Mouse (Mus musculus): ENCODE measurements at regions not wholly inside any gene's neighbourhood (a gene's known extent, or its start where the extent isn't known, plus 50 kb on each side); places are given as distances from the start of the nearest gene placed in this dataset.
A peak's percentile ranks its signal among the peaks of the same experiment; 100 is the strongest.

DNA sequence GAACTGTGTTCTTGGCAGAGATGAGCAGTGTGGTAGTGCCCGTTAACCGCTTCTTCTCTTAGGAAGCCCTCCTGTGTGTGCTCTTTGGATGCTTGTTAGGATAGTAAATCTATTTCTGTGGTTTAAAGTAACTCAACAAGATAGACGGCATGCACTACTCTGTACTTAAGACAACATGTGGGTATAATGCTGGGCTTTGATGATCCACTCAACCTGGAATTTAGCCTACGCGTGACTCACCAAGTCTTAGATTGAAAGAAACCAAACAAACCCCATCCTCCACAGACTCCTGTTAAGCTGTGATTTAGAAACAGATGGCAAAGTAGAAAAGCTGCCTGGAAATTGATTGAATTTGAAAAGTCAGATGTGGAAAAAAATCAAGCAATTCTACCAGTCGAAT is 673.5 kb downstream of the Olfm4 start:
- peak in 1 of 2 experiments; percentile 1 for DNase-seq

DNA sequence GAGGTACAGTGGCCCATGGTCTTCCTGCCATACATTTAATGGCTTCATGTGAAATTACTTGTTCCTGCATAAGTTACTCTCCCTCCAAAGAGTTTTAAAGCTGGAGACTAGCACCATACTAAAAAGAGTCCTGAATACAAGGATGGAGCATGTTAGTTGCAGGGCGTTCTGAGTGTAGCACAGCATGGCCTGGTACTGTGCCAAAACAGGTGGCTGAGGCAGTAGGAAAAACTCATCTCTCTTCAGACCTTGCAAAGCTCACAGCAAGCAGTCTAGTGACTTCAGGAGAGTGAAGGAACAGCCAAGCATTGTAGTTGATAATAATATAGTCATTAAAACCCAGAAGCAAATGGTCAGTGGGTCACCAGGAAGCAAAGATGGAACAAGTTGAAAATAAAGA is 699.0 kb downstream of the Olfm4 start:
- peak; percentile 53 to 67 for DNase-seq

DNA sequence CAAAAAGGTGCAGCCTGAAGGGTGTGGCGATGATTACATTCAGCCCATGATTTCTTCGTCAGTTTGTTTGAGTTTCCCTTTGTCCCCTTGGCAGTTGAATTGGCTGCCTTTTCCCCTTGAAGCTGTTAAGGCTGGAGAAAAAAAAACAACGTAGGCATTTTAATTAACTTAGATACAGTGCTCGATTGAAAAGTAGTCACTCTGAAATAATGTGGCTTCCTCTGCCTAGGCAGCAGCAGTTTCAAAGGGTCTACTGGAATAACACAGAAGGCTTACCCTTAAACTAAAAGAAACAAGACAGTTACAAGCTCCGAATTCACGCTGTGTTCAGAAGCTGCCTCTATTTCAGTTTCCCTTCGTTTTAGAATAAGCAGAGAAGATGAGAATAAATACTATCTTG is 699.4 kb downstream of the Olfm4 start:
- no peak for DNase-seq

DNA sequence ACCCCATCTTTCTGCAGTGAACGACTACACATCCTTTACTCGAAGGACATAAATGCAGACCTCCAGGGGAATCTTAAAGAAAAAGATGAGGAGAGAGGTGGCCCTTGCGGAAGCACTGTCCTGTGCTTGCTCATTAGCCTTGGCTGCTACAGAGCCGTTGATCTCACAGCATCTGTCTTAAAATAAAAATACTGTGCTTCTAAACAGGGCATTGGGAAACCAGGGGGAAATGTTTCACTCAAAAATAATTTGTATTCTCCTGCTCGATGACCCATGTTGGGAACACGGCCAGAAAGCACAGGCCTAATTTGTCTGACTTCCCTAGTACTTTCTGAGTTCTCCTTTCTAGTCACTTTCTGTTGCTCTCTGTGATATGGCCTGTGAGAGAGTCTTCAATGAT is 699.8 kb downstream of the Olfm4 start:
- peak; percentile 10 to 17 for DNase-seq

DNA sequence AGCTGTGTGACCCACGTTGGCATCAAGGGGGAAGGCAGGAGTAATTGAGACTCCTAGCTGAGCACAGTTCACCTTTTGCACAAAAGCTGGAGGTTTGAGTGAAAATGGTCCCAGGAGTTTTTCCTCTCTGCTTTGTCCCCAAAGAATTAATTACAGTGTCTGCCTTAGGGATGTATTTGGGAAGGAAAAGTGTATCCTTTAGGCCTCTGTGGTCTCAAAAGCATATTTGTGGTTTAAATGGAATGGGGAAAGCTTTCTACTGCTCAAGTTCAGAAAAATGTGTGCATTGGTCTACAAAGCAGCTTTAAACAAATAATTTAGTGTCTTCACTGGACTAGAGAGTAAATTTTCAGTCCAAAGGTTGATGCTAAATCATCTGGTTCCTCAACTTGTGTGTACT is 706.6 kb downstream of the Olfm4 start:
- no peak for DNase-seq

DNA sequence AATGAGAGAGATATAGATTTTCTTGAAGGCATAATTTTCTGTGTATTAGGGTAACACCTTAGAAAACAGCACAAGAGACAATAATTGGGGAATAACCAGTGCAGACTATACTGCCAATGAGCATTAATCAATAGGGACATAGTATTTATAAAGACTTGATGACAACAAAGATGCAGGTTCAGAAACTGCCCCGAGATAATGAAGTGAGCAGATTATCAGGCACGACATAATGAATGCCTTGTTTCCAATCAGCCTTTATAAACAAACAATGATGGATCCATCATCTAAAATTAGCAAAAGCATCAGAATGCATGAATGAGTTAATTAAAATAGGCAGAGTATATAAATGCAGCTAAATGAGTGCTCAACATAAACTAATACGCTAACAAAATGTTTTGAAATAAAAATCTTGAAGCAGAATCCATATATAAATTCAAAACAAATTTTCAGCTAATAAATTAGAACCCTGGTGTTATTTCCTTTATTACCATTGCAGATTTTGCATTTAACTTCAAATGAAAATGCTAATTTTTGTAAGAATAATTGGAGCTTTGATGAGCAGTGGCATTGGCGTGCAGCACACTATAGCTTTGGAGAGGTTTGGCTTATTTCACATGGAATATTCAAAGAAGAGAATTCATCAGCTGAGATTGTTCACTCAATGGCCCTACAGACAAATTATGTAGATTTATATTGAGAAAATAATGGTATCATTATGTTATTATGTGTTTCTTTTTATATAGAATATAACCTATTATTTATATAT is 739.1 kb downstream of the Olfm4 start:
- DNase-seq = no peak

DNA sequence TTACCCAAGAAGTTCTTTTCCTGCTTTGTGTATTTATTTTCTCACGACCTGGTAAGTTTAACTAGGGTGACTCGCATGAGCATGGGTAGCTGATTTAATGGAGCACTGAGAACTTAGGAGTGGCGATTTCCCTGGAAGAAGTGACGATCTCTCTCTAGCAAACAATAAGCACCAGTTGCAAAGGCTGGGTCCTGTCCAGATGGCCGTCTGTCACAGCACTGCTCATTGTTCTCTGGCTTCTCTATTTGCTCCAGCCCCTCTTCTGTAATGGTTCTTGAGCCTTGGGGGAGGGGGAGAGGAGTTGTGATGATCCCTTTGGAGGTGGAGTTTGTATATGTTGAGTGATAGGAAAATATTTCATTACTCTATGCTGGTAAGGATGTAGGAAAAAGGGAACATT is 747.3 kb downstream of the Olfm4 start:
- DNase-seq = peak in 1 of 2 experiments; percentile 1
